Mouse (Mus musculus): Measurements from ENCODE around the gene Ormdl2. TPM values are rescaled to one million over a fixed set of nuclear protein-coding genes. Genes with fewer than 3 reads are reported as not detected.
A peak's percentile ranks its signal among the peaks of the same experiment; 100 is the strongest.
"Not testable (repeated sequence)": the region's sequence is repeated elsewhere in the genome, so short reads cannot be mapped to it uniquely, and the experiment has no call there.

The Ormdl2 gene
- polyA plus RNA-seq, 1 experiment from 2014 or later = 46.1 TPM

DNA sequence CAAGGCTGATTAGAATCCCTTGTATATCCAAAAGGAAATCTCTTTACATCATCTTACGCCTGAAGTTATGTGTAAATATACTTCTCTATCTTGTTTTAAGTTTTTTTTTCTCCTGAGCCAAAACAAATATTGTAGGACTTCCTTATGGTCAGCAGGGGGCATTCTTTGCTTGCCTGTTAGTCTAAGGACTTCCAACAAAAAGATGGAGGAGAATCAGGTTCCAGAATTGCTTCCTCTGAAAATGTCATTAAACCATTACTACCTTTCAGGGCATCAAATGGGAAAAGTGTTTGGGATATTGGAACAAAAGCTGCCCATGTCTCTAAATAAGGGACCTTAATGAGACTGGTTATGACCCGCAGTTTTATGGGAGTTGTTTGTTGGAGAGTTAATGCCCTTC lies 24.1 kb upstream of the Ormdl2 start:
- no peak overlapping the region for H3K4me2 ChIP-seq (ENCODE audit: low read length)
- no peaks in the 10 kb centered on the region for H3K9me3 ChIP-seq (ENCODE audit: control insufficient read depth, low read length)
- no peak overlapping the region for H3K9ac ChIP-seq (ENCODE audit: low read length)
- no peak for ATAC-seq (ENCODE audit: insufficient number of reproducible peaks, insufficient read depth, low FRiP score, low read depth)
- H3K4me3 ChIP-seq (ENCODE audit: control insufficient read depth in 1 of 2, insufficient read depth in 1 of 2, low read depth in 1 of 2, low read length in 2 of 2) = no peak overlapping the region
- peaks cover 86% of the 10 kb centered on the region for H3K36me3 ChIP-seq (ENCODE audit: control insufficient read depth, insufficient read depth, low read length)
- H3K27me3 ChIP-seq (ENCODE audit: control insufficient read depth, insufficient read depth, low read length) = no peaks in the 10 kb centered on the region
- WGBS = 81% methylated on average over 2 of the region's 2 CpGs
- H3K27ac ChIP-seq (replicated peaks in 1 of 2; ENCODE audit: control insufficient read depth in 1 of 2, insufficient read depth in 1 of 2, low read depth in 2 of 2, low read length in 2 of 2) = no peak overlapping the region
- H3K4me1 ChIP-seq (ENCODE audit: control insufficient read depth in 2 of 2, insufficient read depth in 2 of 2, low read length in 2 of 2) = no peaks in the 10 kb centered on the region

DNA sequence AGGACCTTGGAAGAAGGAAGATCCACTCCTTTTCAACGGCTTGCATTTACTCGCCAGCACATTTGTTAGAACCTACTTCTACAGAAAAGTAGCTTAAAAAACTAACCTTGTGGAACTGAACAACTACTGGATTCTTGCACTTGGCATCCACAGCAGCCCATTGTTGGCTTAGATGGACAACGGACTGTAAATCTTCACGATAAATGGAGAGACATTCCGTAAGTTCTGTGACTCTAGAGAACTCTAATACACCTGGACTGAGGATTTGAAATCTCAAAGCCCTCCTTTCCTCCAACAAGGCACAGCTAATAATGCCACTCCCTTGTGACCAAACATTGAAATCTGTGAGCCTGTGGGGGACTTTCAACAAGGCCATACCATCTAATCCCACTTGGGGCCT lies 21.8 kb upstream of the Ormdl2 start:
- no peak overlapping the region for H3K4me3 ChIP-seq (ENCODE audit: control insufficient read depth in 1 of 2, insufficient read depth in 1 of 2, low read depth in 1 of 2, low read length in 2 of 2)
- no peak overlapping the region for H3K27ac ChIP-seq (replicated peaks in 1 of 2; ENCODE audit: control insufficient read depth in 1 of 2, insufficient read depth in 1 of 2, low read depth in 2 of 2, low read length in 2 of 2)
- H3K9ac ChIP-seq (ENCODE audit: low read length) = no peak overlapping the region
- ATAC-seq (ENCODE audit: insufficient number of reproducible peaks, insufficient read depth, low FRiP score, low read depth) = no peak
- no peaks in the 10 kb centered on the region for H3K27me3 ChIP-seq (ENCODE audit: control insufficient read depth, insufficient read depth, low read length)
- H3K36me3 ChIP-seq (ENCODE audit: control insufficient read depth, insufficient read depth, low read length) = peaks cover 88% of the 10 kb centered on the region
- H3K4me2 ChIP-seq (ENCODE audit: low read length) = no peak overlapping the region
- 92% methylated on average over 5 of the region's 5 CpGs for WGBS
- H3K9me3 ChIP-seq (ENCODE audit: control insufficient read depth, low read length) = no peaks in the 10 kb centered on the region
- no peaks in the 10 kb centered on the region for H3K4me1 ChIP-seq (ENCODE audit: control insufficient read depth in 2 of 2, insufficient read depth in 2 of 2, low read length in 2 of 2)

DNA sequence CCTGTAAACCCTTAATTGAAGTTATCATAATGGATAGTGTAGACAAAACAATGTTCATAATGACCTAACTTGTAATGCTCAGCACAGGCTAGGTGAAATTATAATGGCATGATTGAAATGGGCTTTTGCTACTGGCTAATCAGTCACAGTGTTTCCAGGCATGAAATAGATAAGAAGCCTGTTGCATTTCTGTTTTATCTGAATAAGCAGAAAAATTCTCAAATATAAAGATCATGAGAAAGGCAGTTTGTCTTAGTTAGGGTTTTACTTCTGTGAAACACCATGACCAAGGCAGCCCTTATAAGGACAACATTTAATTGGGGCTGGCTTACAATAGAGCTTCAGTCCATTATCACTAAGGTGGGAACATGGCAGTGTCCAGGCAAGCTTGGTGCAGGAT lies 19.2 kb upstream of the Ormdl2 start:
- H3K27me3 ChIP-seq (ENCODE audit: control insufficient read depth, insufficient read depth, low read length) = no peaks in the 10 kb centered on the region
- H3K4me1 ChIP-seq (ENCODE audit: control insufficient read depth in 2 of 2, insufficient read depth in 2 of 2, low read length in 2 of 2) = no peaks in the 10 kb centered on the region
- ATAC-seq (ENCODE audit: insufficient number of reproducible peaks, insufficient read depth, low FRiP score, low read depth) = no peak
- H3K9me3 ChIP-seq (ENCODE audit: control insufficient read depth, low read length) = no peaks in the 10 kb centered on the region
- H3K4me3 ChIP-seq (ENCODE audit: control insufficient read depth in 1 of 2, insufficient read depth in 1 of 2, low read depth in 1 of 2, low read length in 2 of 2) = no peak overlapping the region
- peaks cover 85% of the 10 kb centered on the region for H3K36me3 ChIP-seq (ENCODE audit: control insufficient read depth, insufficient read depth, low read length)
- H3K4me2 ChIP-seq (ENCODE audit: low read length) = no peak overlapping the region
- no peak overlapping the region for H3K9ac ChIP-seq (ENCODE audit: low read length)
- H3K27ac ChIP-seq (replicated peaks in 1 of 2; ENCODE audit: control insufficient read depth in 1 of 2, insufficient read depth in 1 of 2, low read depth in 2 of 2, low read length in 2 of 2) = no peak overlapping the region

DNA sequence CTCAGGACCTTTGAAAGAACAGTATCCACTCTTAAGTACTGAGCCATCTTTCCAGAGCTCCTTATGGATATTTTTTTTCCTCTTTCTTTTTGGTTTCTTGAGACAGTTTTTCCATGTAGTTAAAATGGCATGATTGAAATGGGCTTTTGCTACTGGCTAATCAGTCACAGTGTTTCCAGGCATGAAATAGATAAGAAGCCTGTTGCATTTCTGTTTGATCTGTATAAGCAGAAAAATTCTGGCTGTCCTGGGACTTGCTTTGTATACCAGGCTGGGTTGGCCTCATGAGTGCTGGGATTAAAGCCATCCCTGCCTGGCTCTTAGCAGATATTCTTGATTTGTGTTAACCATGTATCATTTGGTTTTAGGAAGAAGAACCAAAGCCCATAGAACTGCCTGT lies 18.0 kb upstream of the Ormdl2 start:
- Histone ChIP-seq H3K4me3 (ENCODE audit: control insufficient read depth in 1 of 2, insufficient read depth in 1 of 2, low read depth in 1 of 2, low read length in 2 of 2) (no peak overlapping the region), H3K27ac (replicated peaks in 1 of 2; ENCODE audit: control insufficient read depth in 1 of 2, insufficient read depth in 1 of 2, low read depth in 2 of 2, low read length in 2 of 2) (no peak overlapping the region), H3K9me3 (ENCODE audit: control insufficient read depth, low read length) (no peaks in the 10 kb centered on the region), H3K9ac (ENCODE audit: low read length) (no peak overlapping the region), H3K27me3 (ENCODE audit: control insufficient read depth, insufficient read depth, low read length) (no peaks in the 10 kb centered on the region), H3K4me2 (ENCODE audit: low read length) (no peak overlapping the region), H3K36me3 (ENCODE audit: control insufficient read depth, insufficient read depth, low read length) (peaks cover 88% of the 10 kb centered on the region), H3K4me1 (ENCODE audit: control insufficient read depth in 2 of 2, insufficient read depth in 2 of 2, low read length in 2 of 2) (no peaks in the 10 kb centered on the region)
- no peak for ATAC-seq (ENCODE audit: insufficient number of reproducible peaks, insufficient read depth, low FRiP score, low read depth)

DNA sequence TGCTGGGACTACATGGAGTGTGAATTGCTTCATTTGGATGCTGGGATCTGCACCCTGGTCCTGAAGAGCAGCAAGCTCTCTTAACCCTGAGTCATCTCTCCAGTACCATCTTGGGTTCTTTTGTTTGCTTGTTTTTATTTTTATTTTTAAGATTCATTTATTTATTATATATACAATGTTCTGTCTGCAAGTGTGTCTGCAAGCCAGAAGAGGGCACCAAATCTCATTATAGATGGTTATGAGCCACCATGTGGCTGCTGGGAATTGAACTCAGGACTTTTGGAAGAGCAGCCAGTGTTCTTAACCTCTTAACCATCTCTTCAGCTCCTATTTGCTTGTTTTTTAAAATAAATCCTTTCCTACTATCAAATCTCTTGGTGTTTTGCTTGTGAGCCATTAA lies 16.0 kb upstream of the Ormdl2 start:
- Histone ChIP-seq H3K4me3 (ENCODE audit: control insufficient read depth in 1 of 2, insufficient read depth in 1 of 2, low read depth in 1 of 2, low read length in 2 of 2) (no peak overlapping the region), H3K36me3 (ENCODE audit: control insufficient read depth, insufficient read depth, low read length) (peaks cover 88% of the 10 kb centered on the region)

DNA sequence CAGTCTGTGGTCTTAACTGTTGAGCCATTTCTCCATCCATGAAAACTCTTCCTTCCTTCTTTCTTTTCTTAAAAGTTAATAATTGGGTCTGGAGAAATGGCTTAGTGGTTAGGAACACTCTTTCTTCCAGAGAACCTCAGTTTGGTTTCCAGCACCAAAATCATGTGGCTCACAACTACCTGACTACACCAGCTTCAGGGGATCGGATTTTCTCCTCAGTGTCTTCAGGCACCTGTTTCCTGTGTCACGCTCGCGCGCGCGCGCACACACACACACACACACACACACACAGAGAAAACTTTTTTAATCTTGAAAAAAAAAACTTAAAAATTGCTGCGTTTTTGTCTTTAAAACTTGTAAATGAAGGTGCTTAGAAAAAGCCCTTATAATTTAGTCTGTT lies 2.4 kb upstream of the Ormdl2 start:
- Histone ChIP-seq H3K4me2 (ENCODE audit: low read length) (no peak overlapping the region), H3K9me3 (ENCODE audit: control insufficient read depth, low read length) (no peaks in the 10 kb centered on the region), H3K4me3 (ENCODE audit: control insufficient read depth in 1 of 2, insufficient read depth in 1 of 2, low read depth in 1 of 2, low read length in 2 of 2) (no peak overlapping the region), H3K27me3 (ENCODE audit: control insufficient read depth, insufficient read depth, low read length) (no peaks in the 10 kb centered on the region), H3K36me3 (ENCODE audit: control insufficient read depth, insufficient read depth, low read length) (peaks cover 44% of the 10 kb centered on the region), H3K27ac (replicated peaks in 1 of 2; ENCODE audit: control insufficient read depth in 1 of 2, insufficient read depth in 1 of 2, low read depth in 2 of 2, low read length in 2 of 2) (no peak overlapping the region), H3K4me1 (ENCODE audit: control insufficient read depth in 2 of 2, insufficient read depth in 2 of 2, low read length in 2 of 2) (peaks cover 0 to 15% of the 10 kb centered on the region in 2 experiments; a peak in 1 of 4 replicates), H3K9ac (ENCODE audit: low read length) (no peak overlapping the region)
- ATAC-seq (ENCODE audit: insufficient number of reproducible peaks, insufficient read depth, low FRiP score, low read depth) = no peak
- 95% methylated on average over 9 of the region's 9 CpGs for WGBS

More for the DNA sequence above, 16.0 kb upstream of the Ormdl2 start:
- Histone ChIP-seq H3K9ac (ENCODE audit: low read length) (no peak overlapping the region), H3K9me3 (ENCODE audit: control insufficient read depth, low read length) (no peaks in the 10 kb centered on the region), H3K4me2 (ENCODE audit: low read length) (no peak overlapping the region), H3K27ac (replicated peaks in 1 of 2; ENCODE audit: control insufficient read depth in 1 of 2, insufficient read depth in 1 of 2, low read depth in 2 of 2, low read length in 2 of 2) (no peak overlapping the region), H3K27me3 (ENCODE audit: control insufficient read depth, insufficient read depth, low read length) (no peaks in the 10 kb centered on the region), H3K4me1 (ENCODE audit: control insufficient read depth in 2 of 2, insufficient read depth in 2 of 2, low read length in 2 of 2) (no peaks in the 10 kb centered on the region)
- ATAC-seq (ENCODE audit: insufficient number of reproducible peaks, insufficient read depth, low FRiP score, low read depth) = no peak

DNA sequence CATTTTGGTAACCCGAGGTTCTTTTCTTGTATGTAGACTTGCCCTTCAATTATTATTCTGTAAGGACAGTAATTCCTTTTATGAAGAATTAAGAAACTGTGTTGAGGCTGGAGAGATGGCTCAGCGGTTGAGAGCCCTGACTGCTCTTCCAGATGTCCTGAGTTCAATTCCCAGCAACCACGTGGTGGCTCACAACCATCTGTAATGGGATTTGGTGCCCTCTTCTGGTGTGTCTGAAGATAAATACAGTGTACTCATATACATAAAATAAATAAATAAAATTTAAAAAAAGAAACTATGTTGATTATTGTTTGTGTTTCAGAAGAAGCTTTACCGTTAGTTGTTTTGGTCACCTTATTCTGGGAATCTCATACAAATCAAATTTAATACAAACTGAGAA lies 1.6 kb upstream of the Ormdl2 start:
- H3K4me2 ChIP-seq (ENCODE audit: low read length) = peak overlapping the region; percentile 89
- H3K36me3 ChIP-seq (ENCODE audit: control insufficient read depth, insufficient read depth, low read length) = peaks cover 47% of the 10 kb centered on the region
- not testable (repeated sequence) for H3K9ac ChIP-seq (ENCODE audit: low read length); H3K9me3 ChIP-seq (ENCODE audit: control insufficient read depth, low read length); H3K27me3 ChIP-seq (ENCODE audit: control insufficient read depth, insufficient read depth, low read length); ATAC-seq (ENCODE audit: insufficient number of reproducible peaks, insufficient read depth, low FRiP score, low read depth); H3K27ac ChIP-seq (replicated peaks in 1 of 2; ENCODE audit: control insufficient read depth in 1 of 2, insufficient read depth in 1 of 2, low read depth in 2 of 2, low read length in 2 of 2)
- peak overlapping the region in 1 of 2 experiments; percentile 91; a peak in 1 of 4 replicates for H3K4me3 ChIP-seq (ENCODE audit: control insufficient read depth in 1 of 2, insufficient read depth in 1 of 2, low read depth in 1 of 2, low read length in 2 of 2)
- WGBS = 68% methylated on average over 4 of the region's 4 CpGs
- peaks cover 0 to 15% of the 10 kb centered on the region in 2 experiments; a peak in 1 of 4 replicates for H3K4me1 ChIP-seq (ENCODE audit: control insufficient read depth in 2 of 2, insufficient read depth in 2 of 2, low read length in 2 of 2)

DNA sequence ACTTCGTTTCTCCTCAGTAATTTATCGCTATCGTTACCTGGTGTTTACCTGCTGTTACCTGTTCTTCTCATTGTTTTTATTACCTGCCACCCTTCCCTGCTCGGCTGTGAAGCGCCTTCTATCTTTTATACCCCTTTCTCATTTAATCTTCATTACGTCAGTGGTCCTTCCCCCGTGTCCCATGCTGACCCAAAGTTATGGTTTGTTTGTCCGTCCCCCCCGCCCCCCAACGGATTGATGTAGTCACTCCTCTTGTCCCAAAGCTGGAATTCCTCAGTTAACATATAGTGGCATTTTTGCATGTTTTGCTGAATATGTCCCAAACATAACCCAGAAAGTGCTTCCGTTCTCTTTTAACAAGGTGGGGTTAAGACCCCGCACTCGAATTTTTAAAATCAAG lies 690 bp upstream of the Ormdl2 start:
- Histone ChIP-seq H3K9me3 (ENCODE audit: control insufficient read depth, low read length) (no peaks in the 10 kb centered on the region), H3K4me1 (ENCODE audit: control insufficient read depth in 2 of 2, insufficient read depth in 2 of 2, low read length in 2 of 2) (peaks cover 0 to 15% of the 10 kb centered on the region in 2 experiments; a peak in 1 of 4 replicates), H3K36me3 (ENCODE audit: control insufficient read depth, insufficient read depth, low read length) (peaks cover 50% of the 10 kb centered on the region), H3K9ac (ENCODE audit: low read length) (peak overlapping the region; percentile 92), H3K27me3 (ENCODE audit: control insufficient read depth, insufficient read depth, low read length) (no peaks in the 10 kb centered on the region), H3K4me3 (ENCODE audit: control insufficient read depth in 1 of 2, insufficient read depth in 1 of 2, low read depth in 1 of 2, low read length in 2 of 2) (peak overlapping the region; percentile 79 to 91), H3K27ac (replicated peaks in 1 of 2; ENCODE audit: control insufficient read depth in 1 of 2, insufficient read depth in 1 of 2, low read depth in 2 of 2, low read length in 2 of 2) (peak overlapping the region; percentile 55 to 69; a peak in 3 of 4 replicates), H3K4me2 (ENCODE audit: low read length) (peak overlapping the region; percentile 89)
- no peak for ATAC-seq (ENCODE audit: insufficient number of reproducible peaks, insufficient read depth, low FRiP score, low read depth)
- 4% methylated on average over 13 of the region's 13 CpGs for WGBS

Measured in heart, embryonic 14.5 days (tissue).